Mouse (Mus musculus) forebrain, postnatal 0 days (tissue): ENCODE data around the gene Hoxa5. TPM values are rescaled to one million over a fixed set of nuclear protein-coding genes. Genes with fewer than 3 reads are reported as not detected.
A peak's percentile ranks its signal among the peaks of the same experiment; 100 is the strongest.

Experiments
- ATAC-seq: fragments of 200-750 bp; cut with Nextera tagmentation; 2 replicates; pipeline ENCODE4 v1.8.0; 2017; ENCODE audit warnings: mild to moderate bottlenecking, moderate library complexity
- DNase-seq: peaks from one replicate; pipeline ENCODE4 v3.0.0-alpha.2; 2015
- H3K27ac ChIP-seq: fragments of 300-500 bp; sonication (generic); 2 replicates; pipeline ENCODE4 v1.5.1; 2014; ENCODE audit warnings: low read depth, mild to moderate bottlenecking, antibody characterized with exemption, low read length, moderate library complexity, mixed read lengths
- H3K27me3 ChIP-seq: fragments of 300-500 bp; sonication (generic); 2 replicates; pipeline ENCODE4 v1.6.1; 2014; ENCODE audit warnings: mild to moderate bottlenecking, low read length, mixed read lengths; ENCODE audit not compliant: insufficient read depth
- H3K36me3 ChIP-seq: fragments of 300-500 bp; sonication (generic); 2 replicates; pipeline ENCODE4 v1.6.1; 2014; ENCODE audit warnings: mild to moderate bottlenecking, moderate library complexity; ENCODE audit not compliant: insufficient read depth
- H3K4me1 ChIP-seq: fragments of 300-500 bp; sonication (generic); 2 replicates; pipeline ENCODE4 v1.6.1; 2014; ENCODE audit warnings: antibody characterized with exemption; ENCODE audit not compliant: insufficient read depth
- H3K4me2 ChIP-seq: fragments of 300-500 bp; sonication (generic); 2 replicates; pipeline ENCODE4 v1.6.1; 2014; ENCODE audit warnings: low read depth, mild to moderate bottlenecking, moderate library complexity
- H3K4me3 ChIP-seq: fragments of 300-500 bp; sonication (generic); 2 replicates; pipeline ENCODE4 v1.5.1; 2014; ENCODE audit warnings: low read depth, low read length, mixed read lengths
- H3K9ac ChIP-seq: fragments of 300-500 bp; sonication (generic); 2 replicates; pipeline ENCODE4 v1.6.1; 2014; ENCODE audit warnings: mild to moderate bottlenecking
- H3K9me3 ChIP-seq: fragments of 300-500 bp; sonication (generic); 2 replicates; pipeline ENCODE4 v1.6.1; 2016; ENCODE audit warnings: low read length
- CTCF ChIP-seq: sonication (generic); IDR thresholded peaks from 2 replicates; pipeline ENCODE4 v1.5.1; 2016; ENCODE audit warnings: antibody characterized with exemption, control low read depth, low read depth
- WGBS: fragments of 180-500 bp; shearing (Covaris S2); extraction: QIAGEN DNeasy Blood & Tissue Kit; methylation state at CpG from one replicate; pipeline ENCODE4 v1.1.7; 2014; 5-methylcytosine and 5-hydroxymethylcytosine counted together
- polyA plus RNA-seq: library from polyadenylated mRNA; unstranded; fragments of >200 nt; fragmentation: Nextera tagmentation; extraction: Ambion mirVana; gene quantifications from 2 replicates; pipeline ENCODE4 v1.2.1, GENCODE M21; 2015
- total RNA-seq: library from RNA; depleted of rRNA; stranded (reverse); fragments of >200 nt; gene quantifications from 2 replicates; pipeline ENCODE4 v1.2.3, GENCODE M21; 2014

The Hoxa5 gene
- total and polyA plus RNA-seq, 2 experiments from 2014 or later: not detected

- no peak for TF ChIP-seq CTCF
- Histone ChIP-seq H3K27me3 (peaks cover 100% of the 10 kb centered on the region), H3K4me1 (no peaks in the 10 kb centered on the region), H3K4me3 (no peak overlapping the region), H3K36me3 (no peaks in the 10 kb centered on the region), H3K9me3 (no peaks in the 10 kb centered on the region), H3K27ac (no peak overlapping the region), H3K9ac (no peak overlapping the region), H3K4me2 (no peak overlapping the region)
- 3% methylated on average over 30 of the region's 30 CpGs for WGBS
- DNase-seq: no peak
- ATAC-seq: no peak
These were observed 4.2 kb downstream of the Hoxa5 start for GRCm38 (mm10) chr6:52200073-52200750.

GRCm38 (mm10) chr6:52197271-52197670 is 7.1 kb downstream of the Hoxa5 start:
- no peak for DNase-seq
- no peaks in the 10 kb centered on the region for H3K4me1 ChIP-seq
- no peaks in the 10 kb centered on the region for H3K36me3 ChIP-seq
- H3K9me3 ChIP-seq: no peaks in the 10 kb centered on the region
- WGBS: under 1% methylated on average over 10 of the region's 10 CpGs
- no peak overlapping the region for H3K27ac ChIP-seq
- H3K27me3 ChIP-seq: peaks cover 99% of the 10 kb centered on the region
- no peak overlapping the region for H3K4me3 ChIP-seq
- H3K9ac ChIP-seq: no peak overlapping the region
- peak; percentile 54 for TF ChIP-seq CTCF
- peak; percentile 51; the same call in 1 of the 2 replicates for ATAC-seq
- no peak overlapping the region for H3K4me2 ChIP-seq

- WGBS: 3% methylated on average over 9 of the region's 9 CpGs
- H3K4me3 ChIP-seq: no peak overlapping the region
- peaks cover 99% of the 10 kb centered on the region for H3K27me3 ChIP-seq
- no peak overlapping the region for H3K9ac ChIP-seq
- H3K27ac ChIP-seq: no peak overlapping the region
- no peaks in the 10 kb centered on the region for H3K4me1 ChIP-seq
- no peak overlapping the region for H3K4me2 ChIP-seq
- TF ChIP-seq CTCF: no peak
- H3K9me3 ChIP-seq: no peaks in the 10 kb centered on the region
- ATAC-seq: no peak
- H3K36me3 ChIP-seq: no peaks in the 10 kb centered on the region
- no peak for DNase-seq
These were observed 7.6 kb downstream of the Hoxa5 start for GRCm38 (mm10) chr6:52196811-52197210.

- Histone ChIP-seq H3K9ac (no peak overlapping the region), H3K9me3 (no peaks in the 10 kb centered on the region), H3K27ac (no peak overlapping the region), H3K27me3 (peaks cover 99% of the 10 kb centered on the region), H3K4me3 (no peak overlapping the region), H3K4me1 (no peaks in the 10 kb centered on the region), H3K36me3 (no peaks in the 10 kb centered on the region), H3K4me2 (no peak overlapping the region)
- WGBS: 4% methylated on average over 10 of the region's 10 CpGs
- no peak for DNase-seq
- ATAC-seq: no peak
- TF ChIP-seq CTCF: no peak
These were observed 9.7 kb downstream of the Hoxa5 start for GRCm38 (mm10) chr6:52194690-52195089.

GRCm38 (mm10) chr6:52191860-52192550 is 12.4 kb downstream of the Hoxa5 start:
- Histone ChIP-seq H3K9me3 (no peaks in the 10 kb centered on the region), H3K4me1 (no peaks in the 10 kb centered on the region), H3K36me3 (no peaks in the 10 kb centered on the region), H3K27me3 (peaks cover 99% of the 10 kb centered on the region), H3K27ac (no peak overlapping the region), H3K4me3 (peak overlapping the region; percentile 27), H3K9ac (no peak overlapping the region), H3K4me2 (peak overlapping the region; percentile 48)
- TF ChIP-seq CTCF: no peak
- 3% methylated on average over 44 of the region's 55 CpGs for WGBS
- DNase-seq (no peak), ATAC-seq (peak; percentile 36)

GRCm38 (mm10) chr6:52190906-52191810 is 13.2 kb downstream of the Hoxa5 start, which contains the start of gene Hoxa4:
Gene Hoxa4 (minus strand): TSS chr6:52191753.
- peak within 1 kb of the TSS; percentile 27 for H3K4me3 ChIP-seq
- H3K9me3 ChIP-seq: no peaks in the 10 kb centered on the region
- no peak for TF ChIP-seq CTCF
- no peaks in the 10 kb centered on the region for H3K36me3 ChIP-seq
- no peaks in the 10 kb centered on the region for H3K4me1 ChIP-seq
- DNase-seq (no peak), ATAC-seq (no peak)
- H3K9ac ChIP-seq: no peak within 1 kb of the TSS
- H3K27me3 ChIP-seq: peaks cover 99% of the 10 kb centered on the region
- H3K4me2 ChIP-seq: peak within 1 kb of the TSS; percentile 48
- H3K27ac ChIP-seq: no peak within 1 kb of the TSS
- WGBS: 2% methylated on average over 62 of the region's 102 CpGs
